Mouse (Mus musculus) C2C12 (cell line): ENCODE results near the gene Ubap1.

Experiments used
- CEBPB ChIP-seq: IDR thresholded peaks from one replicate; pipeline ENCODE4 v1.6.1; 2011; ENCODE audit warnings: low read depth, mild to moderate bottlenecking, control low read depth, moderate library complexity
- CTCF ChIP-seq: IDR thresholded peaks from one replicate; pipeline ENCODE4 v1.5.1; 2011; ENCODE audit not compliant: control insufficient read depth, insufficient read depth, insufficient read length
- MAX ChIP-seq: IDR thresholded peaks from one replicate; pipeline ENCODE4 v1.6.1; 2011; ENCODE audit warnings: mild to moderate bottlenecking, control low read depth
- USF1 ChIP-seq: IDR thresholded peaks from one replicate; pipeline ENCODE4 v1.6.1; 2011; ENCODE audit warnings: low read depth, mild to moderate bottlenecking, control low read depth, moderate library complexity

- TF ChIP-seq CTCF, result no peak
- TF ChIP-seq USF1, result no peak
- no peak for TF ChIP-seq MAX
- TF ChIP-seq CEBPB, result no peak
These were observed 68.2 kb downstream of the Ubap1 start for GRCm38 (mm10) chr4:41416966-41417365.
